Mouse (Mus musculus) CH12.LX (cell line): ENCODE data around the gene Tmem158. TPM values are rescaled to one million over a fixed set of nuclear protein-coding genes. Genes with fewer than 3 reads are reported as not detected.

Experiments
- DNase-seq: peaks from one replicate; pipeline ENCODE4 v3.0.0-alpha.2; 2013; ENCODE audit errors: extremely low read depth
- H3K27ac ChIP-seq: 2 replicates; pipeline ENCODE4 v1.5.1; 2012; ENCODE audit warnings: low read depth, mild to moderate bottlenecking, control low read depth, moderate library complexity; ENCODE audit not compliant: insufficient read depth
- H3K27me3 ChIP-seq: replicated peaks from 2 replicates; pipeline ENCODE3; 2012; ENCODE audit warnings: inconsistent platforms
- H3K36me3 ChIP-seq, 2 experiments: replicated peaks in 1 of 2; 2 replicates each; pipeline versions ENCODE3 to v1.6.1; 2012; ENCODE audit warnings: inconsistent platforms in 1 of 2, low read length in 1 of 2, mild to moderate bottlenecking in 1 of 2, mixed read lengths in 1 of 2, moderate library complexity in 1 of 2; ENCODE audit not compliant: control insufficient read depth in 1 of 2, insufficient read depth in 1 of 2
- H3K4me1 ChIP-seq, 2 experiments: 2 replicates each; pipeline ENCODE4 v1.6.1; 2012; ENCODE audit warnings: inconsistent platforms in 1 of 2, moderate library complexity in 1 of 2; ENCODE audit not compliant: insufficient read depth in 2 of 2, control insufficient read depth in 1 of 2
- H3K4me2 ChIP-seq: 2 replicates; pipeline ENCODE4 v1.6.1; 2012; ENCODE audit warnings: low read depth, mild to moderate bottlenecking, control low read depth; ENCODE audit not compliant: poor library complexity, insufficient read depth, severe bottlenecking
- H3K4me3 ChIP-seq, 3 experiments: fragments of 150-350 bp in 1 of 3; sonication (generic) in 1 of 3; replicated peaks in 1 of 3; 2 replicates each; pipeline versions ENCODE3 to v1.5.1; 2011 to 2012; ENCODE audit warnings: low read depth in 2 of 3, low read length in 2 of 3, mild to moderate bottlenecking in 2 of 3, moderate library complexity in 2 of 3, control low read depth in 1 of 3, improper control_type of control experiment in 1 of 3, inconsistent platforms in 1 of 3, mixed read lengths in 1 of 3; ENCODE audit not compliant: poor library complexity in 1 of 3
- H3K79me2 ChIP-seq: replicated peaks from 2 replicates; pipeline ENCODE4 v1.6.1; 2012; ENCODE audit warnings: mild to moderate bottlenecking, moderate library complexity; ENCODE audit not compliant: control insufficient read depth, poor library complexity, insufficient read depth, severe bottlenecking; ENCODE audit errors: extremely low read depth
- H3K9ac ChIP-seq: 2 replicates; pipeline ENCODE4 v1.6.1; 2012; ENCODE audit warnings: low read depth, mild to moderate bottlenecking, control low read depth, moderate library complexity; ENCODE audit not compliant: insufficient read depth
- H3K9me3 ChIP-seq: replicated peaks from 2 replicates; pipeline ENCODE3; 2012; ENCODE audit warnings: low read length, inconsistent platforms, mixed read lengths
- BHLHE40 ChIP-seq: IDR thresholded peaks from 2 replicates; pipeline ENCODE4 v1.6.1; 2011; ENCODE audit warnings: mild to moderate bottlenecking, low read depth, low read length, improper control_type of control experiment
- CHD2 ChIP-seq: IDR thresholded peaks from 2 replicates; pipeline ENCODE4 v1.6.1; 2011; ENCODE audit warnings: low read length, improper control_type of control experiment
- CTCF ChIP-seq, 2 experiments: IDR thresholded peaks in 1 of 2; conservative IDR thresholded peaks in 1 of 2; 2 replicates each; pipeline ENCODE4 v1.5.1; 2011 to 2012; ENCODE audit warnings: low read depth in 2 of 2, low read length in 2 of 2, improper control_type of control experiment in 1 of 2, inconsistent platforms in 1 of 2, mild to moderate bottlenecking in 1 of 2, moderate library complexity in 1 of 2
- E2F4 ChIP-seq: IDR thresholded peaks from 2 replicates; pipeline ENCODE4 v1.6.1; 2011; ENCODE audit warnings: low read depth, low read length, improper control_type of control experiment; ENCODE audit not compliant: insufficient replicate concordance
- ELF1 ChIP-seq: IDR thresholded peaks from 2 replicates; pipeline ENCODE4 v1.6.1; 2014; ENCODE audit warnings: low read depth, mild to moderate bottlenecking, inconsistent platforms, low read length, improper control_type of control experiment
- EP300 ChIP-seq: IDR thresholded peaks from 2 replicates; pipeline ENCODE4 v1.6.1; 2011; ENCODE audit warnings: low read length, improper control_type of control experiment
- JUN ChIP-seq: IDR thresholded peaks from 2 replicates; pipeline ENCODE4 v1.6.1; 2011; ENCODE audit warnings: low read depth, mild to moderate bottlenecking, low read length, improper control_type of control experiment, moderate library complexity; ENCODE audit not compliant: insufficient read depth
- JUND ChIP-seq: conservative IDR thresholded peaks from 2 replicates; pipeline ENCODE4 v1.6.1; 2011; ENCODE audit warnings: low read depth, low read length, improper control_type of control experiment
- MAFK ChIP-seq: IDR thresholded peaks from 2 replicates; pipeline ENCODE4 v1.6.1; 2011; ENCODE audit warnings: low read length, improper control_type of control experiment; ENCODE audit not compliant: insufficient replicate concordance
- MAX ChIP-seq: IDR thresholded peaks from 2 replicates; pipeline ENCODE4 v1.6.1; 2011; ENCODE audit warnings: low read length, improper control_type of control experiment
- MAZ ChIP-seq: IDR thresholded peaks from 2 replicates; pipeline ENCODE4 v1.6.1; 2012; ENCODE audit warnings: low read depth, mild to moderate bottlenecking, inconsistent platforms, low read length, improper control_type of control experiment, moderate library complexity
- MEF2A ChIP-seq: IDR thresholded peaks from 2 replicates; pipeline ENCODE4 v1.6.1; 2014; ENCODE audit warnings: low read depth, mild to moderate bottlenecking, inconsistent platforms, low read length, improper control_type of control experiment, borderline replicate concordance
- MXI1 ChIP-seq: IDR thresholded peaks from 2 replicates; pipeline ENCODE4 v1.6.1; 2011; ENCODE audit warnings: mild to moderate bottlenecking, low read depth, low read length, improper control_type of control experiment
- MYC ChIP-seq: IDR thresholded peaks from 2 replicates; pipeline ENCODE4 v1.6.1; 2011; ENCODE audit warnings: low read depth, mild to moderate bottlenecking, improper control_type of control experiment, low read length
- NELFE ChIP-seq: IDR thresholded peaks from 2 replicates; pipeline ENCODE4 v1.6.1; 2011; ENCODE audit warnings: low read depth, low read length, improper control_type of control experiment
- PAX5 ChIP-seq: IDR thresholded peaks from 2 replicates; pipeline ENCODE4 v1.6.1; 2012; ENCODE audit warnings: low read length, inconsistent platforms, mixed read lengths
- POLR2A ChIP-seq: IDR thresholded peaks from 2 replicates; pipeline ENCODE4 v1.6.1; 2011; ENCODE audit warnings: low read depth, mild to moderate bottlenecking, improper control_type of control experiment, low read length
- POLR2AphosphoS2 ChIP-seq: IDR thresholded peaks from 2 replicates; pipeline ENCODE4 v1.6.1; 2011; ENCODE audit warnings: low read depth, low read length, improper control_type of control experiment
- RAD21 ChIP-seq: IDR thresholded peaks from 2 replicates; pipeline ENCODE4 v1.6.1; 2011; ENCODE audit warnings: low read depth, mild to moderate bottlenecking, low read length, improper control_type of control experiment, moderate library complexity
- RCOR1 ChIP-seq: conservative IDR thresholded peaks from 2 replicates; pipeline ENCODE4 v1.6.1; 2012; ENCODE audit warnings: low read depth, mild to moderate bottlenecking, inconsistent platforms, low read length, improper control_type of control experiment
- SIN3A ChIP-seq: IDR thresholded peaks from 2 replicates; pipeline ENCODE4 v1.6.1; 2012; ENCODE audit warnings: low read length, improper control_type of control experiment, inconsistent platforms
- SMC3 ChIP-seq: IDR thresholded peaks from 2 replicates; pipeline ENCODE4 v1.6.1; 2011; ENCODE audit warnings: low read depth, low read length, improper control_type of control experiment
- TBP ChIP-seq: conservative IDR thresholded peaks from 2 replicates; pipeline ENCODE4 v1.6.1; 2011; ENCODE audit warnings: low read depth, low read length, improper control_type of control experiment
- TCF12 ChIP-seq: IDR thresholded peaks from 2 replicates; pipeline ENCODE4 v1.6.1; 2014; ENCODE audit warnings: low read depth, mild to moderate bottlenecking, inconsistent platforms, low read length, improper control_type of control experiment
- UBTF ChIP-seq: IDR thresholded peaks from 2 replicates; pipeline ENCODE4 v1.6.1; 2012; ENCODE audit warnings: low read depth, mild to moderate bottlenecking, inconsistent platforms, low read length, improper control_type of control experiment, moderate library complexity
- USF1 ChIP-seq: IDR thresholded peaks from 2 replicates; pipeline ENCODE4 v1.6.1; 2014; ENCODE audit warnings: low read depth, mild to moderate bottlenecking, inconsistent platforms, low read length, improper control_type of control experiment
- ZC3H11A ChIP-seq: IDR thresholded peaks from 2 replicates; pipeline ENCODE4 v1.6.1; 2012; ENCODE audit warnings: low read depth, mild to moderate bottlenecking, inconsistent platforms, low read length, improper control_type of control experiment
- ZKSCAN1 ChIP-seq: IDR thresholded peaks from 2 replicates; pipeline ENCODE4 v1.6.1; 2012; ENCODE audit warnings: low read depth, inconsistent platforms, low read length, improper control_type of control experiment, borderline replicate concordance
- ZMIZ1 ChIP-seq: IDR thresholded peaks from 2 replicates; pipeline ENCODE4 v1.6.1; 2012; ENCODE audit warnings: low read depth, mild to moderate bottlenecking, inconsistent platforms, low read length, improper control_type of control experiment
- ZNF384 ChIP-seq: IDR thresholded peaks from 2 replicates; pipeline ENCODE4 v1.6.1; 2012; ENCODE audit warnings: low read depth, low read length, improper control_type of control experiment, inconsistent platforms
- dilution Hi-C: fragments of 300-500 bp; cut with MboI; formaldehyde crosslinking; loops from 2 replicates; pipeline ENCODE4 v1.14.3; 2020; ENCODE audit warnings: low sequenced_read_pairs; ENCODE audit not compliant: extremely low pct_unique_long_range_greater_than_20kb, extremely low pct_ligation_motif_present
- in situ Hi-C: fragments of 300-500 bp; cut with MboI; formaldehyde crosslinking; loops from 3 replicates; pipeline ENCODE4 v1.14.3; 2019; ENCODE audit warnings: low sequenced_read_pairs, low pct_ligation_motif_present, low pct_unique_long_range_greater_than_20kb, mixed read lengths
- polyA plus RNA-seq: library from polyadenylated mRNA; unstranded; fragments of >175 nt; gene quantifications from 2 replicates; pipeline ENCODE4 v1.2.1, GENCODE M21; 2012; ENCODE audit warnings: low read depth; ENCODE audit not compliant: insufficient read length
- total RNA-seq, 2 experiments: library from RNA; depleted of rRNA; stranded (reverse); fragments of 300-350 nt in 1 of 2; fragments of >200 nt in 1 of 2; gene quantifications; 2 replicates each; pipeline ENCODE4 v1.2.3; 2012 to 2014

Gene Tmem158
- total RNA-seq (2012; rRNA removed) = 6.6 and 7.3 TPM in 2 replicates
- total RNA-seq (2014; rRNA removed) = 1.8 and 2.4 TPM in 2 replicates
- 2.1 and 2.9 TPM in 2 replicates for polyA plus RNA-seq

DNA sequence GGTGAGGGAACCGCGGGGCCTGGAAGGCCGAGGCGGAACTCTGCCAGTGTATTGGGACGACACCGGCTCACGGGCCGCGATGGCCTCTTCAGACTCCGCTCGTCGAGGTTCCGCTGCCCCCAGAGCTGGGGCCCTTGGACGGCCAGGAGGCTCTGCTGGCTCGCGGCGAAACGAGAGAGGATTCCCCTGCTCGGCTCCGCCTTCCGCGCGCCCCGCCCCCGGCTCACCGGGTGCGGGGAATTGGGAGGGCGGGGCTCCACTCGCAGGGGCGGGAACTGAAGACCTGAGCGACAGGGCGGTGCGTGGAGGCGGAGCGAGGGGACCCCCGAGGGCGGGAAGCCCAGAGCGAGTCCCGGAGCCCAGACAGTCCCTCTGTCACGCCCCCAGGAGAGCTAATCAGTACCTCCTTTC lies at the start of gene Tmem158:
Tmem158 (minus strand) TSS at position 154 of the 411 bp plus-strand sequence.
- no peaks in the 10 kb centered on the region for H3K36me3 ChIP-seq
- H3K9me3 ChIP-seq = no peaks in the 10 kb centered on the region
- H3K4me3 ChIP-seq = peak within 1 kb of the TSS; percentile 63 to 82 (median 64)
- H3K9ac ChIP-seq = peak within 1 kb of the TSS; percentile 51; the same call in 1 of the 2 replicates
- H3K4me1 ChIP-seq = no peaks in the 10 kb centered on the region; a peak in 1 of 4 replicates
- H3K27ac ChIP-seq = no peak within 1 kb of the TSS
- in situ Hi-C loops = no loop called here
- dilution Hi-C loops = no loop called here
- TF ChIP-seq CHD2 = peak; percentile 30; the same call in 1 of the 2 replicates
- no peak for TF ChIP-seq USF1
- TF ChIP-seq SMC3 = no peak; the same call in 1 of the 2 replicates
- no peak for TF ChIP-seq JUND
- no peak for TF ChIP-seq RCOR1
- 0 out of 2 replicates have a peak, but pooled peaks have one; percentile 20 for TF ChIP-seq TBP
- peak; percentile 76 for TF ChIP-seq POLR2A
- TF ChIP-seq NELFE = 0 out of 2 replicates have a peak, but pooled peaks have one; percentile 61
- TF ChIP-seq MAZ = peak; percentile 78
- 0 out of 2 replicates have a peak, but pooled peaks have one; percentile 6 for TF ChIP-seq BHLHE40
- TF ChIP-seq E2F4 = peak; percentile 80; the same call in 1 of the 2 replicates
- TF ChIP-seq MXI1 = peak; percentile 79; the same call in 1 of the 2 replicates
- TF ChIP-seq TCF12 = peak; percentile 75
- TF ChIP-seq ELF1 = 0 out of 2 replicates have a peak, but pooled peaks have one; percentile 47
- 0 out of 2 replicates have a peak, but pooled peaks have one; percentile 18 for TF ChIP-seq MAX
- peak; percentile 69; the same call in 1 of the 2 replicates for TF ChIP-seq ZMIZ1
- no peak for TF ChIP-seq MAFK
- peaks cover 53% of the 10 kb centered on the region for H3K27me3 ChIP-seq
- peak; percentile 81 for DNase-seq
- peak within 1 kb of the TSS; percentile 72 for H3K4me2 ChIP-seq
- H3K79me2 ChIP-seq = no peaks in the 10 kb centered on the region

DNA sequence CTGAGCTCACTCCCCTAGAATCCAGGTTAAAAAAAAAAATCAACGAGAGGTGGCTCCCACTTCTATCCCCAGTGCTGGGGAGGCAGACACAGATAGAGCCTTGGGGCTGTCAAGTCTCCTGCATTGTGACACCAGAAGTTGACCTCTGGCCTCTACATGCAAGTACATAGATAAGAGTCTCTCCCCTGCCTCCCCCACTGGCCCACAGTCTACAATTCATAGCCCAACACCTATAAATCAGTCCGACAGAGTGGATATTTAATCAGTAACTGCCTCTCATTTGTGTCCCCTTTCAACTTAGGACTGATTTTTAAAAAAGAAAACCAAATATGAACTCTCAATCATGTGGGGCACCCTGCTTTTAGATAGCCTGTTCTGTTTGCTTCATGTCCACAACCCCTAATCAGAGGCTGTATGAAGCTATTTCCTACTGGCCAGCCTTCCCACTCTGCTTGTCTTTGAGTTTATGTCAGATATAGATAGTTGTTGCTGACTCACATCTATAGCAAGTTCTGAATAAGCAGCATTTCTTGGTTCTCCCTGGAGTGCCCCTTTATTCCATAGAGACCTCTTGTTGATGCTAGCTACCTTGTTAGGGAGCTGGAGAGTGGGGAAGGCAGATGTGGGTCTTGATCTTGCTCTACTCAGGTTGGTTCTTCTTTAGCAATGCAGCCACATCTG lies 49.3 kb upstream of the Tmem158 start:
- DNase-seq = peak; percentile 85
- peak overlapping the region; percentile 58 for H3K4me2 ChIP-seq
- peak overlapping the region; percentile 72 for H3K27ac ChIP-seq
- H3K9me3 ChIP-seq = no peaks in the 10 kb centered on the region
- peak overlapping the region; percentile 40; the same call in 1 of the 2 replicates for H3K9ac ChIP-seq
- H3K79me2 ChIP-seq = no peaks in the 10 kb centered on the region
- no peaks in the 10 kb centered on the region for H3K36me3 ChIP-seq
- H3K27me3 ChIP-seq = no peaks in the 10 kb centered on the region
- dilution Hi-C loops = no loop called here
- no peak overlapping the region for H3K4me3 ChIP-seq
- in situ Hi-C loops = no loop called here
- H3K4me1 ChIP-seq = peaks cover 13 to 28% of the 10 kb centered on the region in 2 experiments
- TF ChIP-seq RAD21 = no peak; the same call in 1 of the 2 replicates
- peak; percentile 52; the same call in 1 of the 2 replicates for TF ChIP-seq SIN3A
- TF ChIP-seq MAX = no peak
- peak; percentile 96 for TF ChIP-seq MEF2A
- no peak for TF ChIP-seq ZC3H11A
- TF ChIP-seq ZNF384 = no peak
- TF ChIP-seq MXI1 = no peak
- no peak for TF ChIP-seq SMC3
- no peak for TF ChIP-seq CTCF (conservative IDR thresholded peaks at IDR 0.05 in 1 of 2, IDR thresholded peaks at IDR 0.05 in 1 of 2; ENCODE audit: low read depth in 2 of 2, low read length in 2 of 2)
- TF ChIP-seq MYC = no peak
- TF ChIP-seq POLR2A = no peak
- no peak for TF ChIP-seq MAZ
- no peak for TF ChIP-seq PAX5
- TF ChIP-seq ELF1 = peak; percentile 30; the same call in 1 of the 2 replicates
- peak; percentile 72 for TF ChIP-seq BHLHE40
- peak; percentile 99 for TF ChIP-seq EP300
- TF ChIP-seq TCF12 = peak; percentile 92
- TF ChIP-seq ZKSCAN1 = no peak
- no peak for TF ChIP-seq POLR2AphosphoS2
- no peak for TF ChIP-seq UBTF
- TF ChIP-seq JUN = peak; percentile 96
- TF ChIP-seq TBP = no peak
